Mouse (Mus musculus) brain, embryonic 14.5 days (tissue): ENCODE measurements around the gene Gm17190.

ENCODE experiments used
- CTCF ChIP-seq: fragments of 200-500 bp; IDR thresholded peaks from 2 replicates; pipeline ENCODE4 v1.5.1; 2012; ENCODE audit warnings: inconsistent platforms, mild to moderate bottlenecking, moderate library complexity, borderline replicate concordance; ENCODE audit not compliant: insufficient read depth, insufficient read length; ENCODE audit errors: extremely low read depth
- POLR2A ChIP-seq: fragments of 200-500 bp; IDR thresholded peaks from 2 replicates; pipeline ENCODE4 v1.6.1; 2012; ENCODE audit warnings: mild to moderate bottlenecking, inconsistent platforms, borderline replicate concordance; ENCODE audit not compliant: poor library complexity, insufficient read depth, insufficient read length, severe bottlenecking; ENCODE audit errors: extremely low read depth

DNA sequence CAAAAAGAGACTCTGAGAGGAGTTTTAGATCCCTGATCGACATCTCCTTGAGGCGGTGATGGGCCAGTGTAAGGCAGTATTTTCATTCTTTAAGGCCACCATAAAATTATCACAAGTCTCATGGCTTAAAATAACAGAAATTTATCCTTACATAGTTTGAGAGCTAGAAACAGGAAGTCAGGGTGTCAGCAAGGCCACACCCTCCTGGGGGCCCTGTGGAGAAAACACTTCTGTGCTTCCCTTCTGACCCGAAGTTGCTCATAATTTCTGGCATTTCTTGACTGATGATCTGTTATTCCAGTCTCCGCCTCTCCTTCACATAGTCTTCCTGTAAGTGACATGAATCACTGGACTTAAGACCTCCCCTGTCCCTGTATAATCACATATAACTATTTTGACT, 24.5 kb downstream of the Gm17190 start:
- no peak for TF ChIP-seq POLR2A
- TF ChIP-seq CTCF: no peak
